Mouse (Mus musculus): ENCODE data around the gene Tns1.

- TF ChIP-seq CTCF (IDR thresholded peaks at IDR 0.05; ENCODE audit: low read depth) (no peak), EP300 (optimal IDR thresholded peaks at IDR 0.05) (no peak)
Observed at GRCm38 (mm10) chr1:74160036-74160435, 35.8 kb upstream of the Tns1 start.
